Mouse (Mus musculus): ENCODE measurements around the gene Gm21969. TPM values are rescaled to one million over a fixed set of nuclear protein-coding genes. Genes with fewer than 3 reads are reported as not detected.

Gene Gm21969
- polyA plus RNA-seq, 1 experiment = not detected

GRCm38 (mm10) chr4:139576251-139576880, 26.6 kb upstream of the Gm21969 start:
- TF ChIP-seq CTCF (IDR thresholded peaks at IDR 0.05; ENCODE audit: low read depth, low read length) = no peak
- no peak for TF ChIP-seq POLR2A (IDR thresholded peaks at IDR 0.05; ENCODE audit: borderline replicate concordance, low read depth, low read length)
- Histone ChIP-seq H3K4me1 (ENCODE audit: control insufficient read depth, insufficient read depth, low read length) (peaks cover 41% of the 10 kb centered on the region), H3K27ac (ENCODE audit: insufficient read depth, low read depth, low read length) (no peak overlapping the region), H3K4me3 (ENCODE audit: insufficient read depth, low read length) (peak overlapping the region; percentile 79)

DNA sequence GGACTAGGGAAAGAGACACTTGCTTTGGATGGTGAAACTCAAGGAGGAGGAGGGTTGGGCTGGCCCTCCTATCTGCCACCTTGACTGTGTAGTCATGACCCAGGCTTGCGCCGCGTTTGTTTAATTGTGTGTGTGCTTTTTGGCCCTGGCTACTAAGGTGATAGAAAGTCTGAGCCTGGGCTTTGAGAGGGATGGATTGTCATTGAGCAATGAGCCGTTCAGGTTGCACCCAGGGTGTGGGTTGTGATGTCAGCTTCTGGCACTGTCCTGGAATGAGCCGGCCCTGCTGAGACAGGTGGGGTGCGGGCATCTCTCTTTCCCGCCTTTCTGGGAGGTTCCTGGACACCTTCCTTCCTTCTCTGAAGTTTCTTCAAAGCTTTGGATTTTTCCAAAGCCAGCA, 26.0 kb upstream of the Gm21969 start:
- TF ChIP-seq CTCF (IDR thresholded peaks at IDR 0.05; ENCODE audit: low read depth, low read length) (no peak), POLR2A (IDR thresholded peaks at IDR 0.05; ENCODE audit: borderline replicate concordance, low read depth, low read length) (no peak)
- H3K4me1 ChIP-seq (ENCODE audit: control insufficient read depth, insufficient read depth, low read length) = peaks cover 44% of the 10 kb centered on the region
- no peak overlapping the region for H3K4me3 ChIP-seq (ENCODE audit: insufficient read depth, low read length)
- no peak overlapping the region for H3K27ac ChIP-seq (ENCODE audit: insufficient read depth, low read depth, low read length)

DNA sequence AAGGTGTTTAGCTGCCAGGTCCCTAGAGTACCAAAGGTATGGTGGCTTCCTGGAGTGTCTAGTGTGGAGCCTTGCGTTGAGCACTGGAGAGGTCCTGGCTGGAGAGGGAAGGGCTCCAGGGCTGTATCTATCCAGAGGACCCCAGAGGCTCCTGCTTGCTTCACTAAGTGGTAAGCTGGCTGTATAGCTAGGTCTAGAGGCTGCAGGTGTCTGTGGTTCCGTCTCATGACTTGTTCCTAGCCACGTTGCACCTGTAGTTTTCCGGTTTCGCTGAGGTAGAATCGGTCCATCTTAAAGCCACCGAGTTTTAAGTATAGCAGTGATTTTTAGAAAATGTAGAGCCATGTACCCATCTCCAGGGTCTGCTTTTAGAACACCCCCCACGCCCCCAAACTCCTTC, 24.6 kb upstream of the Gm21969 start:
- H3K27ac ChIP-seq (ENCODE audit: insufficient read depth, low read depth, low read length) = no peak overlapping the region
- TF ChIP-seq POLR2A (IDR thresholded peaks at IDR 0.05; ENCODE audit: borderline replicate concordance, low read depth, low read length) = no peak
- TF ChIP-seq CTCF (IDR thresholded peaks at IDR 0.05; ENCODE audit: low read depth, low read length) = no peak
- H3K4me3 ChIP-seq (ENCODE audit: insufficient read depth, low read length) = no peak overlapping the region
- peaks cover 49% of the 10 kb centered on the region for H3K4me1 ChIP-seq (ENCODE audit: control insufficient read depth, insufficient read depth, low read length)

GRCm38 (mm10) chr4:139579003-139579402, 24.0 kb upstream of the Gm21969 start:
- Histone ChIP-seq H3K27ac (ENCODE audit: insufficient read depth, low read depth, low read length) (no peak overlapping the region; the same call in 1 of the 2 replicates), H3K4me3 (ENCODE audit: insufficient read depth, low read length) (no peak overlapping the region), H3K4me1 (ENCODE audit: control insufficient read depth, insufficient read depth, low read length) (peaks cover 46% of the 10 kb centered on the region)
- TF ChIP-seq CTCF (IDR thresholded peaks at IDR 0.05; ENCODE audit: low read depth, low read length) (no peak), POLR2A (IDR thresholded peaks at IDR 0.05; ENCODE audit: borderline replicate concordance, low read depth, low read length) (no peak)

DNA sequence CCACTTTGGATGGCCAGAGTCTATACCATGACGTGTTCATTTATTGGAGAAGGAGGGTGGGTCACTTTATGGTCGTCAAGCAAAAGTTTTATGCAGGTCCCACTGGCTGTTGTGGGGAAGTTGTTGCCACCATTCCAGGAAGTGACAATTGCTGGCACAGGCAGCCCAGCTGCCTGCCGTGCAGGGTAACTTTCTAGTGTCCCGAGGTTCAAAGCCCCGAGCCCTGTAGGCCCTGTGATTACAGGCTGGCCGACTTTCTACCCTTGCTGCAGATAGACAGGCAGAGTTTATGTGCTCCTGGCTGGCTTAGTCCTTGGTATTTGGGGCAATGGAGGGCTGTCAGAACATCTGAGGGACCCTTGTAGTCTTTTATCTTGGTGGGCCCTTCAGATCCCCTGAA, 23.5 kb upstream of the Gm21969 start:
- peaks cover 46% of the 10 kb centered on the region for H3K4me1 ChIP-seq (ENCODE audit: control insufficient read depth, insufficient read depth, low read length)
- H3K27ac ChIP-seq (ENCODE audit: insufficient read depth, low read depth, low read length) = no peak overlapping the region
- 0 out of 2 replicates have a peak overlapping the region, but pooled peaks have one; percentile 5 for H3K4me3 ChIP-seq (ENCODE audit: insufficient read depth, low read length)
- TF ChIP-seq POLR2A (IDR thresholded peaks at IDR 0.05; ENCODE audit: borderline replicate concordance, low read depth, low read length) (no peak), CTCF (IDR thresholded peaks at IDR 0.05; ENCODE audit: low read depth, low read length) (no peak)

GRCm38 (mm10) chr4:139580663-139581336, 22.2 kb upstream of the Gm21969 start:
- H3K4me3 ChIP-seq (ENCODE audit: insufficient read depth, low read length) = no peak overlapping the region
- H3K27ac ChIP-seq (ENCODE audit: insufficient read depth, low read depth, low read length) = no peak overlapping the region
- TF ChIP-seq POLR2A (IDR thresholded peaks at IDR 0.05; ENCODE audit: borderline replicate concordance, low read depth, low read length) = no peak
- TF ChIP-seq CTCF (IDR thresholded peaks at IDR 0.05; ENCODE audit: low read depth, low read length) = no peak
- H3K4me1 ChIP-seq (ENCODE audit: control insufficient read depth, insufficient read depth, low read length) = peaks cover 50% of the 10 kb centered on the region

DNA sequence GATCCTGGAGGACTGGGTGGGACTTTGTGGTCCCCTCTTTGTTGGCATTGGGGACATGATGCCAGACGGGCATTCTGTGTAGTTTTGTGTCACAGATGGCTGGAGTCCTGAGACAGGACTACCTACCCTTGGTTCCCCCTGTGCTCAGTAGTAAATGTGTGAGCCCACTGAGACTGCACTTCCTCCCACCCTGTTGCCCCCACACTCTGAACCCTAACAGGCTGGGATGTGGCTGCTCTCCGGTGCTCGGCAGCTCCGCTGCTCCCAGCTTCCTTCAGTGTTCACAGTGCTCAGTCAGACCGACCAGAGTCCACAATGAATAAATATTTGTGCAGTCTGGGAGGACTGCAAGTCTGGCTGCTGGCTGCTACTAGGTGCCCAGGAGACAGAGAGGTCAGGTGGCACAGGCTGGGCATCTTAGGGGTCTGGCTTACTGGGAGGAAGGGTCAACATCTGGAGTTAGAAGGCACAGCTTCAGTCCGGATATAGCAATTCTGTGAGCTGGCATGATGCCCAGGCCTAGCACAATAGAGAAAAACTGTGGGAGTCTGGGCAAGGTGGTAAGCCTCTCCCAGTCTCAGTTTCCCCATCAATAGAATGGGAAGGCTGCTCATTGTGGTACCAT, 21.4 kb upstream of the Gm21969 start:
- H3K4me3 ChIP-seq (ENCODE audit: insufficient read depth, low read length) = no peak overlapping the region
- no peak overlapping the region for H3K27ac ChIP-seq (ENCODE audit: insufficient read depth, low read depth, low read length)
- peaks cover 50% of the 10 kb centered on the region for H3K4me1 ChIP-seq (ENCODE audit: control insufficient read depth, insufficient read depth, low read length)
- TF ChIP-seq CTCF (IDR thresholded peaks at IDR 0.05; ENCODE audit: low read depth, low read length) (no peak), POLR2A (IDR thresholded peaks at IDR 0.05; ENCODE audit: borderline replicate concordance, low read depth, low read length) (no peak)

DNA sequence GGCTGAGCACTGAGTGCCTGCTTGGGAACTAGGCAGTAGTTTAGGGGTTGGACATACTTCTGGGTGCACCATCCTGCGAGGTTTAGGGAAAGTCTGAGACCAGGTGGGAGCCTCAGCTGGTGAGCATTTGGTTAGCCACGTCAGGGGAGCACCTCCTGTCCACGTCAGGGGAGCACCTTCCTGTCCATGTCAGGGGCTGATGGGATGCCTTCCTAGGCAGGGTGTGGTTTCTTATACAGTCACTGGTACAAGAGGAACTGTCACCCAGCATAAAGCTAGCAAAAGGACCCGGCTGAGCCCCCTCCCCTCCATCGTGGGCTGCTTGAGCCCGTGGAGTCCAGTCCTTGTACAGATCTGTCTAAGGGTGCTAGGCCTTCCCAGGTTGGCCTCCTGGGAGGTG, 20.6 kb upstream of the Gm21969 start:
- TF ChIP-seq CTCF (IDR thresholded peaks at IDR 0.05; ENCODE audit: low read depth, low read length) = no peak
- no peak overlapping the region for H3K27ac ChIP-seq (ENCODE audit: insufficient read depth, low read depth, low read length)
- no peak overlapping the region for H3K4me3 ChIP-seq (ENCODE audit: insufficient read depth, low read length)
- H3K4me1 ChIP-seq (ENCODE audit: control insufficient read depth, insufficient read depth, low read length) = peaks cover 51% of the 10 kb centered on the region

GRCm38 (mm10) chr4:139582903-139583302, 20.1 kb upstream of the Gm21969 start:
- H3K4me1 ChIP-seq (ENCODE audit: control insufficient read depth, insufficient read depth, low read length) = peaks cover 57% of the 10 kb centered on the region
- no peak overlapping the region for H3K4me3 ChIP-seq (ENCODE audit: insufficient read depth, low read length)
- H3K27ac ChIP-seq (ENCODE audit: insufficient read depth, low read depth, low read length) = no peak overlapping the region
- TF ChIP-seq POLR2A (IDR thresholded peaks at IDR 0.05; ENCODE audit: borderline replicate concordance, low read depth, low read length) (no peak), CTCF (IDR thresholded peaks at IDR 0.05; ENCODE audit: low read depth, low read length) (no peak)

- H3K27ac ChIP-seq (ENCODE audit: insufficient read depth, low read depth, low read length) = no peak overlapping the region
- H3K4me1 ChIP-seq (ENCODE audit: control insufficient read depth, insufficient read depth, low read length) = peaks cover 53% of the 10 kb centered on the region
- TF ChIP-seq POLR2A (IDR thresholded peaks at IDR 0.05; ENCODE audit: borderline replicate concordance, low read depth, low read length) = no peak
- TF ChIP-seq CTCF (IDR thresholded peaks at IDR 0.05; ENCODE audit: low read depth, low read length) = no peak
- no peak overlapping the region for H3K4me3 ChIP-seq (ENCODE audit: insufficient read depth, low read length)
These were observed 19.2 kb upstream of the Gm21969 start for GRCm38 (mm10) chr4:139583629-139584245.

Data from bone marrow macrophage, adult 2 months (primary cell).